Mouse (Mus musculus): ENCODE data around the gene Insl3. TPM values are rescaled to one million over a fixed set of nuclear protein-coding genes. Genes with fewer than 3 reads are reported as not detected.
A peak's percentile ranks its signal among the peaks of the same experiment; 100 is the strongest.
"Not testable (repeated sequence)": the region's sequence is repeated elsewhere in the genome, so short reads cannot be mapped to it uniquely, and the experiment has no call there.

Gene Insl3
- total RNA-seq, 2 experiments from 2014 or later = 2.6 to 3.4 TPM

DNA sequence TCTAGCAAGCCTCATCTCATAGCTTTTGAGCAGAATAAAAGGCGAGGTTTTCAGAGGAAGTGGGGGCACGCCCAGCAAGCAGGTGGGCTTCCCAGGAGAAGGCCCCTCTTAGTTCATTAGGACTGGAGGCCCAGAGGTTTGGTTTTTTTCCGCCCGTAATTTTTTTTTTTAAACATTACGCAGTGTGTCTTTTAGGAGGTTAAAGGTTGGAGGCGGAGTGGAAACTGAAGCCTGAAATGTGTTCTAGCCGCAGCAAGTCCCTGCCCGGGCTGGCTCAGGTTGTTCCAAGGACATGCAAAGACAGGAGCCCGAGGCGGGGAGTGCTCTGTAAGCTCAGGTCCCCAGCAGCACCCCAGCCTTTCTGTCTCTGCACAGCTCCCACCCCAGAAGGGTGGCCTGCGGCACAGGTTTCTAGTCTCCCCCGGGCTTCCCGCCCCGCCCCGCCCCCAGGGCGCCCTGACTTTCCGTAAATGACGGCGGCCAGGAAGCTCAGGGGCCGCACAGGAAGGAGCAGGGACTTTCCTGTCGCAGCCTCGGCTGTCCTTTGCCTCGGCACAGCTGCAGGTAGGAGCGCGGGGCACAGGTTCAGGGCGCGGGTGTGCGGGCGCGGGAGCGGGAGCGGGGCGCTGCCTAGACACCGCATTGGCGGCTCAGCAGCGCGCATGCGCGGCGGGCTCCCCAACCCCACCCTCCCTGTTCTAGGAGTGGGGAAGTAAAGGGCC, 12.8 kb upstream of the Insl3 start, which contains the start of gene Jak3:
Gene Jak3 (plus strand): TSS at position 277 of the 722 bp plus-strand sequence.
- peak in 1 of 2 experiments; percentile 26 for DNase-seq (ENCODE audit: low spot score in 2 of 2)

DNA sequence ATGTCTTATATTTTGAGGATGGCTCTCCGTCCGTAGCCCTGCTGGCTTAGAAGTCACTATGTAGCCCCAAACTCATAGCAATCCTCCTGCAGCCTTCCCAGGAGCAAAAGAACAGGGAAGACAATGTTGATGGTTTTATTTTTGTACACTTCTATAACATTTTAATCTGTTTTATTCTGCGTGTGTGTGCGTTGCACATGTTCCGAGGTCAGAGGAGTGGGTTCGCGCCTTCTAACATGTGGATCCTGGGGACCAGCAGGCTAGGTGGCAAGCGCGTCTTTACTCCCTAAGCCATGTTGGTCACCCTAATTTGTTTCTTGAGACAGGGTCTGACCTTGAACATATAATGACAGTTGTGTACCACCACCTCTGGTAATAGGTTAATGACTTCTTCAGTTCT, 12.2 kb upstream of the Insl3 start:
- no peak for DNase-seq (ENCODE audit: low spot score in 2 of 2)

GRCm38 (mm10) chr8:71677555-71677954, 11.5 kb upstream of the Insl3 start:
- DNase-seq (ENCODE audit: low spot score in 2 of 2) = no peak

DNA sequence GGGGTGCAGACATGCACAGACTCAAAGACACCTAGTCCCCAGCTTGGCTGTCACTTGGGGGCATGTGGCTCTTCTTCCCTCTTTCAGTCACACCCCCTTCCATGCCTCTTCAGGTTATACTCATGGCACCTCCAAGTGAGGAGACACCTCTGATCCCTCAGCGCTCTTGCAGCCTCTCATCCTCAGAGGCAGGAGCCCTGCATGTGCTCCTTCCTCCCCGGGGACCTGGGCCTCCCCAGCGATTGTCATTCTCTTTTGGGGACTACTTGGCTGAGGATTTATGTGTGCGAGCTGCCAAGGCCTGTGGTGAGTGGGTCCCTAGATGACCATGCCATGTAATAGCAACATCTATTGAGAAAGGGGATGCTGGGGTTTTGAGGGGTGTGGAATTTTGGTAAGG, 10.8 kb upstream of the Insl3 start:
- DNase-seq (ENCODE audit: low spot score in 2 of 2) = no peak

DNA sequence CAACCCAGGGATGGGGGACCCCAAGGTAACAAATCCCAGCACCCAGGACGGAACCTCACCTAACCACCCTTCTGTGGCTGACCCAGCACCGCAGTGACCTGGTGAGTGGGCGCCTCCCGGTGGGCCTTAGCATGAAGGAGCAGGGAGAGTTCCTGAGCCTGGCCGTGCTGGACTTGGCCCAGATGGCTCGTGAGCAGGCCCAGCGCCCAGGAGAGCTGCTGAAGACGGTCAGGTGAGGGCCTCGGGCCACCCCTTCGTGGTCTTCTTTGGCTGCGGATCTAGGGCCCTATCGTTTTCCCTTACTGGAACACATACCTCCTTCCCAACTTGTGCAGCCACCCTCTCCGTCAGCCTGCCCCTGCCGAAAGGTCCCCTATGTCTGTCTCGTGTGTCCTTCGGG, 9.9 kb upstream of the Insl3 start:
- DNase-seq (ENCODE audit: low spot score in 2 of 2) = no peak

DNA sequence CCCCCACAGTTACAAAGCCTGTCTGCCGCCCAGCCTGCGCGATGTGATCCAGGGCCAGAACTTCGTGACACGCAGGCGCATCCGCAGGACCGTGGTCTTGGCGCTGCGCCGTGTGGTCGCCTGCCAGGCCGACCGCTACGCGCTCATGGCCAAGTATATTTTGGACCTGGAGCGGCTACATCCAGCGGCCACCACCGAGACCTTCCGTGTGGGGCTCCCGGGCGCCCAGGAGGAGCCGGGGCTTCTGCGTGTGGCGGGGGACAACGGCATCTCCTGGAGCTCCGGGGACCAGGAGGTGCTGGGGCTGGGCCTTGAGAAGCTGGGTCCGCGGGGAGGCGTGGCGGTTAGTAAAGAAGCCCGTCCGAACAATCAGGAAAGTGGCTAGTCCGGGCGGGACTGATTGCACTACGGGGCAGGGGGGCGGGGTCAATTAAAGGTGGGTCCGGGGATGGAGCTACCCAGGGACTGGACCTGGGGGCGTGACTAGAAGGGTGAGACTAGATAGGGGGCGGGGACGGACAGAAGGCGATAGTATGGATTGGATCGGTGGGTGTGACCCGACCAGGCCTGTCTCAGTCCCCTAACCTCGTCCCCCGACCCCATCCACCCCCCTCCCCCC, 9.4 kb upstream of the Insl3 start:
- no peak for DNase-seq (ENCODE audit: low spot score in 2 of 2)

GRCm38 (mm10) chr8:71680471-71680870, 8.5 kb upstream of the Insl3 start:
- no peak for DNase-seq (ENCODE audit: low spot score in 2 of 2)

- DNase-seq (ENCODE audit: low spot score in 2 of 2) = no peak
Observed at GRCm38 (mm10) chr8:71681369-71681915, 7.6 kb upstream of the Insl3 start.

DNA sequence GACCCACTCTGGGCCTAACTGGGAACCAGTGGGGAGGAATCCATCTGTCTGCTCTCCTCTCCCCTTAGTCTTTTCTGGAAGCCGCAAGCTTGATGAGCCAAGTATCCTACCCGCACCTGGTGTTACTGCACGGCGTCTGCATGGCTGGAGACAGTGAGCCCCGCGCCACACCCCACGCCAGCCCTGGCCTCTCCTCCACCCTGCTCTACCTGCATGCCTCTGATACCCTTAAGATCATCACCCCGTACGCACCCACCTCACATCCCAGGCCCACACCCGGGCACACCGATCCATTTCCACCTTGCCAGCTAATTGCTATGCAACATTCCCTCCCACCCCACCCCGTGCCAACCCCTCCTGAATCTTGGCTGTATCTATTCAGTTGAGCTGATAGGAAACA, 6.2 kb upstream of the Insl3 start:
- no peak for DNase-seq (ENCODE audit: low spot score in 2 of 2)

DNA sequence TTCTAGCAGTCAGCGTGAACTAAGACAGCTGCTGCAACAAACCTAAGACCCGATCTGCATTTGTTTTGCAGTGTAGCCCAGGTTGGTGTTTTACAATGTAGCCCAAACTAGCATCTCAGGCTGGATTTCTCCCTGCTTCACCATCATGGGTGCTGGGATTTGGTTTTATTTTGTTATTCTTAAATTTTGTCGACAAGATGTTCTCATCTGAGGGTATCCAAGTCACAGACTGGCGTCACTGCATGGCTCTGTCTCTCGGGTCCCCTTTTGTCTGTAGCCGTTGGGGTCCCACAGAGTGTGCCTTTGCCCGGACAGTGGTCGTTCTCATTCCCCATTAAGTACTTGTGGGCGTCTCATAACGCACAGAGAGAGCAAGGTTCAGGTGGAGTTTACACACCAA, 4.3 kb upstream of the Insl3 start:
- DNase-seq (ENCODE audit: low spot score in 2 of 2) = no peak

- no peak for DNase-seq (ENCODE audit: low spot score in 2 of 2)
Observed at GRCm38 (mm10) chr8:71685573-71685972, 3.4 kb upstream of the Insl3 start.

GRCm38 (mm10) chr8:71686143-71686734, 2.8 kb upstream of the Insl3 start:
- DNase-seq (ENCODE audit: low spot score in 2 of 2) = no peak

GRCm38 (mm10) chr8:71687616-71688015, 1.4 kb upstream of the Insl3 start:
- DNase-seq (ENCODE audit: low spot score in 2 of 2) = no peak

- DNase-seq (ENCODE audit: low spot score in 2 of 2) = no peak
Observed at GRCm38 (mm10) chr8:71692509-71692908, 3.5 kb downstream of the Insl3 start.

DNA sequence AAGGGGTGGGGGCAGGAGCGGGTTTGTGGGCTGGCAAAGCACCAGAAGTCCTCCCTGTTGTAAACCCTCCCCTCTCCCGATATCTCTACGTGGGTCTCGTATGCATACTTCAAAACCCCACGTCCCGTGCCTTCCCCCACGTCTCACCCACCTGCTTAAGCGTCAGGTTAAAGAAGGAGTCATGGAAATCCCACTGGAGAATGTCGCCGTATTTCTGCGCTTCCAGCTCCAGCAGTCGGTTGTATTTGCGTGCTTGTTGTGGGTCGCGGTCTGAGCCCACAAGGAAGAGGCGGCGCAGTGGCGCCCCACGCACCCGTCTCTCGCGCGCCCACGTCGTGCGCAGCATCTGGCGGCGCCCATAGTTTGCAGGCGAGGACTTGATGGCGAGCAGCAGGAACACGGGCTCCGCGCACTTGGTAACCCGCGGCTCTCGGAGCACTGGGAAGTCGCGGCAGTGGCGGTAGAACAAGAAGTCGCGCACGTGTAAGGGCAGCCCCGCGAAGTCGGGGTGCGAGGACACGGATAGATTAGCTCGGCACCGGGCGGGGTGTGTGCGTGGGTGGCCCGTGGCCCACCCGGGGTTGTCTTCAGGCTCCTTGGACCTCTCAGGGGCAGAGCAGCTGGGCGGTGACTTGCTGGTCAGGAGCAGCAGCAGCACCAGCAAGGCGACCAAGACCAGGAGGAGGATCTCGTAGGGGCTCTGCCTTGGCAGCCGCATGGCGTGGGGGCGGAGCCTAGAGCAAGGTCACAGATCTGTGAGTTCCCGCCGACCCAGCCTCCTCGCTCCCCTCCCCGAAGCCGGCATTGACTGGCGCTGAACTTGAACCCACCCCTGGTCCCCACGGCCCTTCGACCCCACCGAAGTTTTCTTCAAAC, 4.4 kb downstream of the Insl3 start:
- DNase-seq (ENCODE audit: low spot score in 2 of 2) = no peak

DNA sequence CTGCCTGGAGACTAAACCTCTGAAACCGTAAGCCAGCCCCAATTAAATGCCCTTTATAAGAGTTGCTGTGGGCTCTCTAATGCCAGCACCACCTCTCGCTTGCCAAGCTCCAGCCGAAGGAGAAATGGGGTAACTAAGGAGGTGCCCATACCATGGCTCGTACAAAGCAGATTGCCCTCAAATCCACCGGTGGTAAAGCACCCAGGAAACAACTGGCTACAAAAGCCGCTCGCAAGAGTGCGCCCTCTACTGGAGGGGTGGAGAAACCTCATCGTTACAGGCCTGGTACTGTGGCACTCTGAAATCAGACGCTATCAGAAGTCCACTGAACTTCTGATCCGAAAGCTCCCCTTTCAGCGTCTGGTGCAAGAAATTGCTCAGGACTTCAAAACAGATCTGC, 6.4 kb downstream of the Insl3 start:
- DNase-seq (ENCODE audit: low spot score in 2 of 2) = not testable (repeated sequence)

- DNase-seq (ENCODE audit: low spot score in 2 of 2) = no peak
Observed at GRCm38 (mm10) chr8:71700493-71701269, 11.7 kb downstream of the Insl3 start.

- no peak for DNase-seq (ENCODE audit: low spot score in 2 of 2)
Observed at GRCm38 (mm10) chr8:71701414-71702086, 12.5 kb downstream of the Insl3 start, which contains the start of gene B3gnt3. Gene B3gnt3, minus strand, starts transcription at chr8:71701789.

GRCm38 (mm10) chr8:71702087-71702432, 13.0 kb downstream of the Insl3 start:
- no peak for DNase-seq (ENCODE audit: low spot score in 2 of 2)

GRCm38 (mm10) chr8:71702923-71703322, 13.9 kb downstream of the Insl3 start:
- DNase-seq (ENCODE audit: low spot score in 2 of 2) = no peak
